Mouse (Mus musculus) adrenal gland, adult 18-20 months (tissue): Measurements from ENCODE around the gene Dmgdh. TPM values are rescaled to one million over a fixed set of nuclear protein-coding genes. Genes with fewer than 3 reads are reported as not detected.

Experiments used
- DNase-seq, 2 experiments: peaks; one replicate each; pipeline ENCODE4 v3.0.0; 2021 to 2022; ENCODE audit warnings: low spot score in 2 of 2
- long read RNA-seq, 2 experiments: library from polyadenylated mRNA; stranded (forward); transcript quantifications; one replicate each; pipeline ENCODE4 v2.0.0; 2021
- total RNA-seq, 2 experiments: library from RNA; stranded (reverse); gene quantifications; 1 replicate in 1 of 2; 2 replicates in 1 of 2; pipeline ENCODE4 v1.2.3; 2021

Gene Dmgdh
- under 1 TPM in 1 of 2 experiments, not detected in 1; 0.17 TPM for total RNA-seq
- long read RNA-seq, experiment 1, result 0 reads
- long read RNA-seq, experiment 2, result 0 reads

- no peak for DNase-seq
Measured at GRCm38 (mm10) chr13:93674131-93674561, at the start of gene Dmgdh, which contains the start of gene Bhmt2. Gene Dmgdh (plus strand): TSS chr13:93674433. Gene Bhmt2 (minus strand): TSS chr13:93674302.

- no peak for DNase-seq
Measured at GRCm38 (mm10) chr13:93628861-93629260, 45.4 kb upstream of the Dmgdh start.

GRCm38 (mm10) chr13:93630941-93631705, 43.1 kb upstream of the Dmgdh start:
- DNase-seq, result no peak

GRCm38 (mm10) chr13:93632927-93633326, 41.3 kb upstream of the Dmgdh start:
- DNase-seq, result no peak

GRCm38 (mm10) chr13:93636561-93636960, 37.7 kb upstream of the Dmgdh start:
- DNase-seq, result no peak

GRCm38 (mm10) chr13:93637282-93638245, 36.7 kb upstream of the Dmgdh start, which contains the start of gene Bhmt:
Gene Bhmt (minus strand): TSS chr13:93637961.
- no peak for DNase-seq

- DNase-seq, result no peak
Measured at GRCm38 (mm10) chr13:93639636-93640035, 34.6 kb upstream of the Dmgdh start.

GRCm38 (mm10) chr13:93648387-93649130, 25.7 kb upstream of the Dmgdh start:
- DNase-seq, result peak in 1 of 2 experiments; percentile 7

GRCm38 (mm10) chr13:93653382-93653781, 20.9 kb upstream of the Dmgdh start:
- no peak for DNase-seq

- DNase-seq, result no peak
Measured at GRCm38 (mm10) chr13:93657941-93658340, 16.3 kb upstream of the Dmgdh start.

GRCm38 (mm10) chr13:93667586-93667985, 6.6 kb upstream of the Dmgdh start:
- DNase-seq, result no peak

- no peak for DNase-seq
Measured at GRCm38 (mm10) chr13:93672371-93672770, 1.9 kb upstream of the Dmgdh start.

GRCm38 (mm10) chr13:93673296-93673695, 937 bp upstream of the Dmgdh start:
- DNase-seq, result no peak

- DNase-seq, result no peak
Measured at GRCm38 (mm10) chr13:93676864-93677263, 2.6 kb downstream of the Dmgdh start.

- no peak for DNase-seq
Measured at GRCm38 (mm10) chr13:93683336-93683735, 9.1 kb downstream of the Dmgdh start.

GRCm38 (mm10) chr13:93685226-93685625, 11.0 kb downstream of the Dmgdh start:
- no peak for DNase-seq

GRCm38 (mm10) chr13:93687321-93687720, 13.1 kb downstream of the Dmgdh start:
- no peak for DNase-seq

- DNase-seq, result no peak
Measured at GRCm38 (mm10) chr13:93689566-93689965, 15.3 kb downstream of the Dmgdh start.

GRCm38 (mm10) chr13:93690821-93691220, 16.6 kb downstream of the Dmgdh start:
- no peak for DNase-seq

- no peak for DNase-seq
Measured at GRCm38 (mm10) chr13:93698866-93699265, 24.6 kb downstream of the Dmgdh start.

- no peak for DNase-seq
Measured at GRCm38 (mm10) chr13:93705697-93706096, 31.5 kb downstream of the Dmgdh start.
